Mouse (Mus musculus) bone marrow, adult 2 months (tissue): Measurements from ENCODE around the gene Plekha5. TPM values are rescaled to one million over a fixed set of nuclear protein-coding genes. Genes with fewer than 3 reads are reported as not detected.

ENCODE experiments used
- H3K27ac ChIP-seq: fragments of 200-500 bp; 2 replicates; pipeline ENCODE4 v1.5.1; 2012; ENCODE audit warnings: low read depth, mild to moderate bottlenecking, control low read depth, inconsistent platforms, low read length; ENCODE audit not compliant: control insufficient read depth, poor library complexity, insufficient read depth
- H3K4me1 ChIP-seq: fragments of 200-500 bp; 2 replicates; pipeline ENCODE4 v1.6.1; 2011; ENCODE audit warnings: low read length; ENCODE audit not compliant: control insufficient read depth, insufficient read depth
- H3K4me3 ChIP-seq: fragments of 200-500 bp; replicated peaks from 2 replicates; pipeline ENCODE3; 2011; ENCODE audit warnings: mild to moderate bottlenecking, low read depth, low read length, control low read depth; ENCODE audit not compliant: control insufficient read depth
- CTCF ChIP-seq: fragments of 200-500 bp; IDR thresholded peaks from 2 replicates; pipeline ENCODE4 v1.5.1; 2011; ENCODE audit warnings: low read length, control low read depth; ENCODE audit not compliant: control insufficient read depth, insufficient read depth
- POLR2A ChIP-seq: fragments of 200-500 bp; IDR thresholded peaks from 2 replicates; pipeline ENCODE4 v1.6.1; 2011; ENCODE audit warnings: low read depth, mild to moderate bottlenecking, control low read depth, low read length, borderline replicate concordance; ENCODE audit not compliant: control insufficient read depth
- WGBS: fragments of 180-500 bp; shearing (Covaris S2); methylation state at CpG from one replicate; pipeline ENCODE4 v1.1.7; 2018; 5-methylcytosine and 5-hydroxymethylcytosine counted together
- polyA plus RNA-seq: library from polyadenylated mRNA; stranded (reverse); fragments of >200 nt; gene quantifications from 2 replicates; pipeline ENCODE4 v1.2.4, GENCODE M21; 2011; ENCODE audit warnings: low replicate concordance; ENCODE audit not compliant: missing spikeins, insufficient read depth, insufficient read length

Plekha5 gene
- polyA plus RNA-seq: 3.4 and 3.8 TPM in 2 replicates

DNA sequence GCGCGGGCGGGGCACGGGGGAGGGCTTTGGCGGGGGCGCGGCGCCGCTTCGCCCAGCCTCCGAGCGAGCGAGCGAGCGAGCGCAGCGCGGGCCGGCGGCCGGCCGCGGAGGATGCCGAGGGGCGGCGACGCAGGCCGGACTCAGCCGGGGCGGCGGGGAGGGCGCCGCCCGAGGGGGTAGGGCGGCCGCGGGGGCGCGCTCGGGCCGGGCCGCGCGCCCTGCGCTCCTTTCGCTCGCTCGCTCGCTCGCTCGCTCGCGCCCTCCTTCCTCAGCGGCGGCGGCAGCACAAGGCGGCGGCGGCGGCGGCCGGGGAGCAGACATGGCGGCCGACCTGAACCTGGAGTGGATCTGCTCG is at the start of gene Plekha5:
Gene Plekha5 (plus strand): TSS at position 209 of the 355 bp plus-strand sequence.
- Histone ChIP-seq H3K27ac (no peak within 1 kb of the TSS), H3K4me3 (peak within 1 kb of the TSS; percentile 54), H3K4me1 (no peaks in the 10 kb centered on the region)
- TF ChIP-seq CTCF: no peak
- TF ChIP-seq POLR2A: no peak
- 11% methylated on average over 53 of the region's 65 CpGs for WGBS

GRCm38 (mm10) chr6:140375671-140376070 is 48.2 kb upstream of the Plekha5 start:
- Histone ChIP-seq H3K27ac (no peak overlapping the region), H3K4me3 (no peak overlapping the region), H3K4me1 (no peaks in the 10 kb centered on the region)
- TF ChIP-seq POLR2A (no peak), CTCF (no peak)
- WGBS: 58% methylated on average over 4 of the region's 4 CpGs

- no peak for TF ChIP-seq POLR2A
- TF ChIP-seq CTCF: no peak
- Histone ChIP-seq H3K4me1 (no peaks in the 10 kb centered on the region), H3K27ac (no peak overlapping the region), H3K4me3 (no peak overlapping the region)
- 39% methylated on average over 2 of the region's 2 CpGs for WGBS
These were observed 43.3 kb upstream of the Plekha5 start for GRCm38 (mm10) chr6:140380588-140380987.

DNA sequence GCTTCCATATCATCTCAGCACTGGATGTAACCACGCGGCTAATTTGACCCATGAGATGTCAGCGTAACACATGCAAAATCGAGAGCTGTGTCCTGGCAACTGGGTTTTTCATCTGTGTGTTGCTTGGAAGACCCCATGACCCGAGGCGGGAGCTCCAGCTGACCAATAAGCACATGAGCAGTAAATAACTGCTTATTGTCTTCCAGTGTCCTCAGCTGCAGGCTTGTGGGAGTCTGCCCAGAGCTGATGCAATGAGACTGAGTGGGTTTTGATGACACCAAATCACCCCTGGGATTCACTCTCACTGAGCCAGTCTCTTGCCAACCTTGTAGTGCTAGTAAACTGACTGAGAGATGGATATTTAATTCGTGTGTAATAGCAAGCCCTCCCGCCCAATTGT is 42.7 kb upstream of the Plekha5 start:
- no peaks in the 10 kb centered on the region for H3K4me1 ChIP-seq
- no peak overlapping the region for H3K27ac ChIP-seq
- TF ChIP-seq CTCF (no peak), POLR2A (no peak)
- 78% methylated on average over 8 of the region's 8 CpGs for WGBS
- H3K4me3 ChIP-seq: no peak overlapping the region

GRCm38 (mm10) chr6:140383580-140384400 is 40.1 kb upstream of the Plekha5 start:
- H3K4me1 ChIP-seq: no peaks in the 10 kb centered on the region
- 86% methylated on average over 10 of the region's 10 CpGs for WGBS
- TF ChIP-seq POLR2A: no peak
- H3K4me3 ChIP-seq: no peak overlapping the region
- H3K27ac ChIP-seq: no peak overlapping the region

GRCm38 (mm10) chr6:140396687-140397086 is 27.2 kb upstream of the Plekha5 start:
- WGBS: 89% methylated on average over 7 of the region's 7 CpGs
- TF ChIP-seq CTCF (no peak), POLR2A (no peak)
- H3K4me3 ChIP-seq: no peak overlapping the region
- H3K27ac ChIP-seq: no peak overlapping the region
- no peaks in the 10 kb centered on the region for H3K4me1 ChIP-seq

GRCm38 (mm10) chr6:140402766-140403310 is 21.0 kb upstream of the Plekha5 start:
- H3K27ac ChIP-seq: no peak overlapping the region
- no peak overlapping the region for H3K4me3 ChIP-seq
- TF ChIP-seq CTCF (no peak), POLR2A (no peak)
- WGBS: 85% methylated on average over 13 of the region's 13 CpGs
- no peaks in the 10 kb centered on the region; the same call in 1 of the 2 replicates for H3K4me1 ChIP-seq

DNA sequence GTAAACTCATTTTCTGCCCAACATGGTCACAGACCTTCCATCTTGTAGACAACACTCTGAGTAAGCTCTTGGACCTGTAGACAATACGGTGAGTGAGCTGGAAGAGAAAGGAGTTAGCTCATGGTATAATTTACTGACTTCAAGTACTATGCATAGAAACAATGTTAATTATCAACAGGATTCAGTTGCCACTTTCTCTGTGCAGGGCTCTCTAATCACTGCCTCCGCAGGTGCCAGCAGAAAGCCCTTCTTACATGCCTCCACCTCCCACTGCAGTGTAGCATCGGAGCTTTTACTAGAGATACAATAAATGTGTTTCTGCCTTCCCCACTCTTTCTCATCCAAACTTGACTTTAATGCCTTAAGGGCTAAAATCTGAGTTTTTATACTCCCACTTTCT is 11.9 kb upstream of the Plekha5 start:
- TF ChIP-seq POLR2A: no peak
- TF ChIP-seq CTCF: no peak
- 82% methylated on average over 3 of the region's 3 CpGs for WGBS
- H3K4me1 ChIP-seq: no peaks in the 10 kb centered on the region; the same call in 1 of the 2 replicates
- no peak overlapping the region for H3K4me3 ChIP-seq
- no peak overlapping the region for H3K27ac ChIP-seq
